Mouse (Mus musculus): ENCODE results near the gene Spocd1. TPM values are rescaled to one million over a fixed set of nuclear protein-coding genes. Genes with fewer than 3 reads are reported as not detected.

Gene Spocd1
- total RNA-seq, 1 experiment = 0.13 TPM

- Histone ChIP-seq H3K27ac (ENCODE audit: insufficient read depth, low read depth, low read length, poor library complexity, severe bottlenecking) (no peak overlapping the region), H3K36me3 (ENCODE audit: control insufficient read depth, insufficient read depth, low read length, poor library complexity, severe bottlenecking) (no peaks in the 10 kb centered on the region), H3K9me3 (ENCODE audit: control insufficient read depth, insufficient read depth, low read depth, low read length) (no peaks in the 10 kb centered on the region), H3K4me3 (ENCODE audit: insufficient read depth in 1 of 2, low read depth in 1 of 2, low read length in 2 of 2, poor library complexity in 1 of 2, severe bottlenecking in 1 of 2) (no peak overlapping the region), H3K4me1 (ENCODE audit: control insufficient read depth in 2 of 2, insufficient read depth in 2 of 2, low read length in 2 of 2, poor library complexity in 1 of 2) (peaks cover 3 to 6% of the 10 kb centered on the region in 2 experiments; a peak in 2 of 4 replicates), H3K9ac (ENCODE audit: insufficient read depth, low read depth, low read length, poor library complexity, severe bottlenecking) (no peak overlapping the region)
- no peak for DNase-seq (ENCODE audit: low read depth, low spot score)
- in situ Hi-C loops (cut with MboI; ENCODE audit: low sequenced_read_pairs in 2 of 2, unreplicated experiment in 2 of 2) = no loop called here
- no peak for TF ChIP-seq ZC3H11A (IDR thresholded peaks at IDR 0.05; ENCODE audit: borderline replicate concordance, low read depth, low read length)
- TF ChIP-seq ZNF384 (IDR thresholded peaks at IDR 0.05; ENCODE audit: low read depth, low read length) = no peak
- TF ChIP-seq MAFK (IDR thresholded peaks at IDR 0.05; ENCODE audit: insufficient read depth, low read depth, low read length) = no peak
Measured at GRCm38 (mm10) chr4:129909261-129909731, 19.8 kb upstream of the Spocd1 start.

- DNase-seq (ENCODE audit: low read depth, low spot score) = no peak
- in situ Hi-C loops (cut with MboI; ENCODE audit: low sequenced_read_pairs in 2 of 2, unreplicated experiment in 2 of 2) = no loop called here
- Histone ChIP-seq H3K36me3 (ENCODE audit: control insufficient read depth, insufficient read depth, low read length, poor library complexity, severe bottlenecking) (no peaks in the 10 kb centered on the region), H3K4me3 (ENCODE audit: insufficient read depth in 1 of 2, low read depth in 1 of 2, low read length in 2 of 2, poor library complexity in 1 of 2, severe bottlenecking in 1 of 2) (no peak overlapping the region), H3K4me1 (ENCODE audit: control insufficient read depth in 2 of 2, insufficient read depth in 2 of 2, low read length in 2 of 2, poor library complexity in 1 of 2) (peaks cover 8 to 10% of the 10 kb centered on the region in 2 experiments; a peak in 3 of 4 replicates), H3K9me3 (ENCODE audit: control insufficient read depth, insufficient read depth, low read depth, low read length) (no peaks in the 10 kb centered on the region), H3K9ac (ENCODE audit: insufficient read depth, low read depth, low read length, poor library complexity, severe bottlenecking) (no peak overlapping the region), H3K27ac (ENCODE audit: insufficient read depth, low read depth, low read length, poor library complexity, severe bottlenecking) (no peak overlapping the region)
- no peak for TF ChIP-seq MAFK (IDR thresholded peaks at IDR 0.05; ENCODE audit: insufficient read depth, low read depth, low read length)
- no peak for TF ChIP-seq ZNF384 (IDR thresholded peaks at IDR 0.05; ENCODE audit: low read depth, low read length)
- TF ChIP-seq ZC3H11A (IDR thresholded peaks at IDR 0.05; ENCODE audit: borderline replicate concordance, low read depth, low read length) = no peak
- TF ChIP-seq CHD2 (IDR thresholded peaks at IDR 0.05; ENCODE audit: low read depth, low read length) = no peak
- no peak for TF ChIP-seq HCFC1 (IDR thresholded peaks at IDR 0.05; ENCODE audit: borderline replicate concordance, insufficient read depth, low read length)
Measured at GRCm38 (mm10) chr4:129912998-129913397, 16.1 kb upstream of the Spocd1 start.

GRCm38 (mm10) chr4:129913761-129914644 is 15.0 kb upstream of the Spocd1 start:
- no peak for DNase-seq (ENCODE audit: low read depth, low spot score)
- Histone ChIP-seq H3K9ac (ENCODE audit: insufficient read depth, low read depth, low read length, poor library complexity, severe bottlenecking) (no peak overlapping the region), H3K36me3 (ENCODE audit: control insufficient read depth, insufficient read depth, low read length, poor library complexity, severe bottlenecking) (no peaks in the 10 kb centered on the region), H3K4me1 (ENCODE audit: control insufficient read depth in 2 of 2, insufficient read depth in 2 of 2, low read length in 2 of 2, poor library complexity in 1 of 2) (peaks cover 8 to 10% of the 10 kb centered on the region in 2 experiments; a peak in 3 of 4 replicates), H3K9me3 (ENCODE audit: control insufficient read depth, insufficient read depth, low read depth, low read length) (no peaks in the 10 kb centered on the region), H3K4me3 (ENCODE audit: insufficient read depth in 1 of 2, low read depth in 1 of 2, low read length in 2 of 2, poor library complexity in 1 of 2, severe bottlenecking in 1 of 2) (no peak overlapping the region), H3K27ac (ENCODE audit: insufficient read depth, low read depth, low read length, poor library complexity, severe bottlenecking) (no peak overlapping the region)
- TF ChIP-seq ZC3H11A (IDR thresholded peaks at IDR 0.05; ENCODE audit: borderline replicate concordance, low read depth, low read length) (no peak), MAFK (IDR thresholded peaks at IDR 0.05; ENCODE audit: insufficient read depth, low read depth, low read length) (no peak), ZNF384 (IDR thresholded peaks at IDR 0.05; ENCODE audit: low read depth, low read length) (no peak), CHD2 (IDR thresholded peaks at IDR 0.05; ENCODE audit: low read depth, low read length) (no peak), HCFC1 (IDR thresholded peaks at IDR 0.05; ENCODE audit: borderline replicate concordance, insufficient read depth, low read length) (no peak)
- in situ Hi-C loops (cut with MboI; ENCODE audit: low sequenced_read_pairs in 2 of 2, unreplicated experiment in 2 of 2) = no loop called here

GRCm38 (mm10) chr4:129914686-129915085 is 14.4 kb upstream of the Spocd1 start:
- H3K4me1 ChIP-seq (ENCODE audit: control insufficient read depth in 2 of 2, insufficient read depth in 2 of 2, low read length in 2 of 2, poor library complexity in 1 of 2) = peaks cover 8 to 10% of the 10 kb centered on the region in 2 experiments; a peak in 3 of 4 replicates
- H3K9ac ChIP-seq (ENCODE audit: insufficient read depth, low read depth, low read length, poor library complexity, severe bottlenecking) = no peak overlapping the region
- in situ Hi-C loops (cut with MboI; ENCODE audit: low sequenced_read_pairs in 2 of 2, unreplicated experiment in 2 of 2) = no loop called here
- no peak overlapping the region for H3K27ac ChIP-seq (ENCODE audit: insufficient read depth, low read depth, low read length, poor library complexity, severe bottlenecking)
- no peak for TF ChIP-seq ZC3H11A (IDR thresholded peaks at IDR 0.05; ENCODE audit: borderline replicate concordance, low read depth, low read length)
- TF ChIP-seq HCFC1 (IDR thresholded peaks at IDR 0.05; ENCODE audit: borderline replicate concordance, insufficient read depth, low read length) = no peak
- no peak for TF ChIP-seq MAFK (IDR thresholded peaks at IDR 0.05; ENCODE audit: insufficient read depth, low read depth, low read length)
- TF ChIP-seq CHD2 (IDR thresholded peaks at IDR 0.05; ENCODE audit: low read depth, low read length) = no peak
- TF ChIP-seq ZNF384 (IDR thresholded peaks at IDR 0.05; ENCODE audit: low read depth, low read length) = no peak
- no peaks in the 10 kb centered on the region for H3K9me3 ChIP-seq (ENCODE audit: control insufficient read depth, insufficient read depth, low read depth, low read length)
- no peaks in the 10 kb centered on the region for H3K36me3 ChIP-seq (ENCODE audit: control insufficient read depth, insufficient read depth, low read length, poor library complexity, severe bottlenecking)
- no peak for DNase-seq (ENCODE audit: low read depth, low spot score)
- no peak overlapping the region for H3K4me3 ChIP-seq (ENCODE audit: insufficient read depth in 1 of 2, low read depth in 1 of 2, low read length in 2 of 2, poor library complexity in 1 of 2, severe bottlenecking in 1 of 2)
